ENCODE assay signal across 12 mouse cellular contexts in the genomic region with DNA sequence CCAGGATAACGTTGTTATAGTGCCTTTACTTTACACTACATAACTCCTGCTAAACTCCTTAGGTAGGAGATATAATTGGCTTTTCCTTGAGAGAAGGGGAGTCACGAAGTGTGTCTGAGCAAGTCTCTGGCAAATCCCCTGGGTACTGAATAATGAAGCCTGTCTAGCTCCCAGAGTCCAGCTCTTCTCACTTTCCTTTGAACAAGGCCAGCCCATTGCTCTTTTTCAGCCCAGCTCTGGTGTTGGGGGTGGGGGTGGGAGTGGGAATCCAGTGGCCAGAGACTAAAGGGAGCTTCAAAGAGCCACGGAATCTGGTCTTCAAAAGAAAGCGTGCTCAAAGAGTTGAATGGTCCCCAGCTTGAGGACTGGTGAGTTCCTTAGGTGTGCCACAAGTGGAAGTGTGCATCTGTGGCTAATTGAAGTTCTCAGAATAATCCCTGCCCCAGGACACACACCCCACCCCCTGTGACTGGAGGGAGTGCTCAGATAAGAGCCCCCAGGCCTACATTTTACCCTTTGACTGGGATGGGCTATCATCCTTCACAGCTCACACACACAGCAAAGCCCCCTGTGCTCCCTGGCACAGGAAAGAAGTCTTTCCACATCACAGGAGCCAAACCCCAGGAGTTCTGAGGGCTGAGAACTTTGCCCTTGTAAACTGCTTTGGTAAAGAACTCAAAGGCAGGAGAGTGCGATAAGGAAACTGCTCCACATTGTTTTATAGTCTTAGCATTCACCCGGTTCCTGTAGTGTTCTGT. TPM values are rescaled to one million over a fixed set of nuclear protein-coding genes. Genes with fewer than 3 reads are reported as not detected.
DNase-seq lines count a peak whose midpoint lies in the region; ATAC-seq lines count a peak whose summit lies in the region.
"Had no signal": no experiment of that assay in that cellular context is flagged by ENCODE, and none has a peak within 500 bp of the region (broad histone marks: within the 10 kb centered on the region; RNA-seq: fewer than 3 reads in every experiment).

No protein-coding gene starts in this region.

- no peak; the same call in 1 of the 2 replicates for ATAC-seq in forebrain, embryonic 15.5 days (replicated peaks)
- ATAC-seq in midbrain, embryonic 13.5 days: peak; percentile 71
- no peak for ATAC-seq in cerebellum, adult (ENCODE audit: insufficient number of reproducible peaks, low FRiP score, low TSS enrichment)

- H3K27me3 ChIP-seq in forebrain, embryonic 10.5 days (ENCODE audit: poor library complexity, severe bottlenecking): peaks cover 52% of the 10 kb centered on the region
- H3K27me3 ChIP-seq in forebrain, embryonic 15.5 days: no peaks in the 10 kb centered on the region
- H3K27me3 ChIP-seq in midbrain, embryonic 13.5 days: no peaks in the 10 kb centered on the region

- H3K4me3 ChIP-seq in forebrain, embryonic 10.5 days: no peak overlapping the region
- no peak overlapping the region for H3K4me3 ChIP-seq in forebrain, embryonic 15.5 days
- no peak overlapping the region for H3K4me3 ChIP-seq in midbrain, embryonic 13.5 days (replicated peaks)
- H3K4me3 ChIP-seq: hindbrain, embryonic 12.5 days; limb, embryonic 12.5 days had no signal

- no peaks in the 10 kb centered on the region for H3K36me3 ChIP-seq in forebrain, embryonic 10.5 days (replicated peaks)
- no peaks in the 10 kb centered on the region for H3K36me3 ChIP-seq in forebrain, embryonic 15.5 days
- H3K36me3 ChIP-seq in midbrain, embryonic 13.5 days: no peaks in the 10 kb centered on the region
- H3K36me3 ChIP-seq: hindbrain, embryonic 12.5 days; limb, embryonic 12.5 days had no signal

- H3K9ac ChIP-seq in forebrain, embryonic 15.5 days (replicated peaks): no peak overlapping the region
- H3K9ac ChIP-seq in midbrain, embryonic 13.5 days (replicated peaks): no peak overlapping the region
- H3K9ac ChIP-seq: hindbrain, embryonic 12.5 days; limb, embryonic 12.5 days had no signal

- H3K27ac ChIP-seq in forebrain, embryonic 10.5 days: no peak overlapping the region
- H3K27ac ChIP-seq in forebrain, embryonic 15.5 days (replicated peaks): no peak overlapping the region
- no peak overlapping the region for H3K27ac ChIP-seq in midbrain, embryonic 13.5 days
- H3K27ac ChIP-seq: hindbrain, embryonic 12.5 days; limb, embryonic 12.5 days had no signal

- no peaks in the 10 kb centered on the region for H3K9me3 ChIP-seq in forebrain, embryonic 10.5 days
- H3K9me3 ChIP-seq in forebrain, embryonic 15.5 days: no peaks in the 10 kb centered on the region
- H3K9me3 ChIP-seq in midbrain, embryonic 13.5 days: no peaks in the 10 kb centered on the region
- H3K9me3 ChIP-seq: hindbrain, embryonic 12.5 days; limb, embryonic 12.5 days had no signal

- 8% methylated on average over 6 of the region's 6 CpGs for WGBS in forebrain, embryonic 10.5 days
- WGBS in forebrain, embryonic 15.5 days: 13% methylated on average over 6 of the region's 6 CpGs
- WGBS in midbrain, embryonic 13.5 days: 7% methylated on average over 6 of the region's 6 CpGs

- peaks cover 20% of the 10 kb centered on the region for H3K4me1 ChIP-seq in forebrain, embryonic 10.5 days
- H3K4me1 ChIP-seq in forebrain, embryonic 15.5 days: no peaks in the 10 kb centered on the region
- H3K4me1 ChIP-seq in midbrain, embryonic 13.5 days (replicated peaks): peaks cover 12% of the 10 kb centered on the region

- peak; percentile 42 for DNase-seq in forebrain, embryonic 10.5 days (ENCODE audit: extremely low spot score, low spot score)
- peak; percentile 40 for DNase-seq in thymus, postnatal 0 days (ENCODE audit: low spot score)
- no peak for DNase-seq in thymus, postnatal 10 days (ENCODE audit: low spot score in 2 of 2)
- no peak for DNase-seq in spleen, postnatal 10 days (ENCODE audit: low spot score in 2 of 2)
- DNase-seq in spleen, postnatal 4 days (ENCODE audit: low spot score in 2 of 2): no peak
- DNase-seq: cerebellum, adult 9-10 months; right cerebral cortex, postnatal 4 days had no signal

- no peak overlapping the region for H3K4me2 ChIP-seq in forebrain, embryonic 15.5 days (replicated peaks)
- H3K4me2 ChIP-seq in midbrain, embryonic 13.5 days (replicated peaks): no peak overlapping the region
- H3K4me2 ChIP-seq: hindbrain, embryonic 12.5 days; limb, embryonic 12.5 days had no signal

RNA-seq across cellular contexts. Expression of a gene that starts 24.2 kb away (rescaled TPM):
- polyA plus RNA-seq in forebrain, embryonic 10.5 days (2016; fragmentation: Nextera tagmentation; extraction: Ambion mirVana): 5.5 and 6.6 TPM in 2 replicates
- 1.6 and 1.8 TPM in 2 replicates for polyA plus RNA-seq in forebrain, embryonic 15.5 days (2015; fragmentation: Nextera tagmentation; extraction: Ambion mirVana)
- polyA plus RNA-seq in thymus, postnatal 0 days (2015; fragmentation: Nextera tagmentation; extraction: Ambion mirVana): 8.5 and 9.6 TPM in 2 replicates
- polyA plus RNA-seq in midbrain, embryonic 13.5 days (2015; fragmentation: Nextera tagmentation; extraction: Ambion mirVana): 2.5 and 2.7 TPM in 2 replicates

Comparison
In these comparisons a context has a peak if more than half of its experiments do, and no peak if none do; other contexts are left out.
1. DNase-seq: peak in forebrain, embryonic 10.5 days (single experiment) and thymus, postnatal 0 days (single experiment); none in thymus, postnatal 10 days (0 of 2), spleen, postnatal 10 days (0 of 2) and spleen, postnatal 4 days (0 of 2).